Mouse (Mus musculus) small intestine, adult 2 months (tissue): ENCODE data around the gene Nav2.

ENCODE experiments used
- CTCF ChIP-seq: fragments of 200-500 bp; IDR thresholded peaks from 2 replicates; pipeline ENCODE4 v1.5.1; 2012; ENCODE audit warnings: low read depth, mild to moderate bottlenecking, control low read depth, inconsistent platforms, low read length, moderate library complexity, mixed read lengths; ENCODE audit not compliant: insufficient replicate concordance, insufficient read length; ENCODE audit errors: extremely low read depth
- POLR2A ChIP-seq: fragments of 200-500 bp; IDR thresholded peaks from 2 replicates; pipeline ENCODE4 v1.6.1; 2012; ENCODE audit warnings: low read depth, mild to moderate bottlenecking, control low read depth, inconsistent platforms, low read length, moderate library complexity

DNA sequence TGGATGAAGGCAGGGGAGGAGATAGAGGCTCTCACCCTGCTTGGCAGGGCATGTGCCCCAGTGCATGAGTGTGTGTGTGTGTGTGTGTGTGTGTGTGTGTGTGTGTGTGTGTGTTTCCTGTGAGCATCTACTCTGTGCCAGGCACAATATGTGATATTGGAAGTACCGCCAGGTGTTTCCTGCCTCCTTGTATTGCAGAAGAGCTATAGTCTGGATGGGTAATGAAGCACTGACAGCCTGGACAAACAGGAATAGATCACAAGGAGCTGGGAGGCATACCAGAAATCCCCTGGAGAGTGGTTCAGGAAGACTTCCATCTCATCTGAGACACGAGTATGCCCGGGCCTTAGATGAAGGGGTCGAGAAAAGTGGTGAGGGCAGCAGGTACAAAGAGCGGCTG, 109.3 kb downstream of the Nav2 start:
- TF ChIP-seq POLR2A (no peak), CTCF (no peak)
